In the genomic region with DNA sequence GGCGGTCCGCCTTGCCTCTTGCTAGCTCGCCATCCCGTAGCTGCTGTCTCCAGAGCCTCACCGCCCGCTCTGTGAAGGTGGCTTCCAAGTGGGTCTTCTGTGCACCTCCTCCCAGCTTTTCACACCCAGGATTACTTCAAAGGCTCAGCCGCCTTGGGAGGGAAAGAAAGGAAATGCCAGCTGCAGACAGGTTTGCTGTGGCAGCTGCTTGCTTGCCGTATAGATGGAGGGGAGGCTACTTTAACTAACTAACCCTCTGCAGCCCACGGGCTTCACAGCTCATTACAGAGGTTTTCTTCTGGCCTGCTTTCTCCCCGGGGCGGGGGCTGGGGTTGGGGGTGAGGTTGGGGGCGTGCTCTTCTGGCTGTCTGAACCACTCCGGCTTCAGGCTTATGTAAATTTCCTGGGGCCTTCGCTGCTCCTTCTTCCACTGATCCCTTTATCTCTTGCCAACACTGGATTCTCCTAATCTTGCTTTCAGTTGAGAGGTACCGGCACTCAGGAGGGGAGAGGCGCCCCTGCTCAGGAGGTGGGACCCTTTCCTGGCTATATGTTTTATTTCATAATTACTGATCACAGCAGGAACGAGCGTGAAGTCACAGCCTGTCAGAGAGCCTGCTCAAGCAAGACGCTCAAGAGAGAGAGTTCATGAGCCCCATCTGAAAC, we compare ENCODE assay signal across 8 mouse cellular contexts.
DNase-seq lines count a peak whose midpoint lies in the region; ATAC-seq and TF ChIP-seq lines count a peak whose summit lies in the region.

No protein-coding gene starts in this region.

- no peak for TF ChIP-seq EP300 in heart, adult 2 months (IDR thresholded peaks at IDR 0.05; ENCODE audit: insufficient read depth, low read depth, low read length)
- TF ChIP-seq EP300 in heart, postnatal 0 days (IDR thresholded peaks at IDR 0.05; ENCODE audit: low read depth): no peak

- 13% methylated on average over 19 of the region's 19 CpGs for WGBS in heart, adult 2 months
- 8% methylated on average over 19 of the region's 19 CpGs for WGBS in heart, postnatal 0 days
- 1% methylated on average over 19 of the region's 19 CpGs for WGBS in limb, embryonic 10.5 days
- under 1% methylated on average over 19 of the region's 19 CpGs for WGBS in midbrain, embryonic 13.5 days

- H3K9me3 ChIP-seq in heart, postnatal 0 days (replicated peaks; ENCODE audit: control insufficient read depth, low read length): peaks cover 5% of the 10 kb centered on the region; the same call in 1 of the 2 replicates
- H3K9me3 ChIP-seq in limb, embryonic 10.5 days (replicated peaks): no peaks in the 10 kb centered on the region
- no peaks in the 10 kb centered on the region for H3K9me3 ChIP-seq in midbrain, embryonic 13.5 days

- H3K4me2 ChIP-seq in heart, postnatal 0 days (ENCODE audit: low read depth, low read length): peak overlapping the region; percentile 70
- H3K4me2 ChIP-seq in midbrain, embryonic 13.5 days (replicated peaks): peak overlapping the region; percentile 57

- peak; percentile 36 for ATAC-seq in common myeloid progenitor, adult 5-6 weeks (replicated peaks; ENCODE audit: low read depth, poor library complexity, severe bottlenecking)
- ATAC-seq in heart, postnatal 0 days (ENCODE audit: insufficient read depth, low read depth): no peak
- peak; percentile 95 for ATAC-seq in midbrain, embryonic 13.5 days
- no peak for ATAC-seq in megakaryocyte, adult 5-6 weeks (ENCODE audit: poor library complexity, severe bottlenecking)

- H3K36me3 ChIP-seq in heart, adult 2 months (ENCODE audit: control insufficient read depth, insufficient read depth, low read length): no peaks in the 10 kb centered on the region
- no peaks in the 10 kb centered on the region for H3K36me3 ChIP-seq in heart, postnatal 0 days (replicated peaks; ENCODE audit: control insufficient read depth, insufficient read depth, low read length)
- H3K36me3 ChIP-seq in limb, embryonic 10.5 days: no peaks in the 10 kb centered on the region
- H3K36me3 ChIP-seq in midbrain, embryonic 13.5 days: no peaks in the 10 kb centered on the region

- H3K9ac ChIP-seq in heart, adult 2 months (ENCODE audit: low read depth, low read length): no peak overlapping the region
- H3K9ac ChIP-seq in heart, postnatal 0 days (replicated peaks; ENCODE audit: low read depth, low read length): peak overlapping the region; percentile 14
- peak overlapping the region; percentile 47 for H3K9ac ChIP-seq in midbrain, embryonic 13.5 days (replicated peaks)

- 0 out of 2 replicates have a peak, but pooled peaks cover 1% of the 10 kb centered on the region for H3K27me3 ChIP-seq in heart, adult 2 months (ENCODE audit: control insufficient read depth, insufficient read depth, low read length)
- peaks cover 3% of the 10 kb centered on the region; the same call in 1 of the 2 replicates for H3K27me3 ChIP-seq in heart, postnatal 0 days (ENCODE audit: control insufficient read depth, insufficient read depth, low read length)
- 0 out of 2 replicates have a peak, but pooled peaks cover 5% of the 10 kb centered on the region for H3K27me3 ChIP-seq in limb, embryonic 10.5 days (ENCODE audit: low read depth, poor library complexity, severe bottlenecking)
- H3K27me3 ChIP-seq in midbrain, embryonic 13.5 days: no peaks in the 10 kb centered on the region

- intact Hi-C loops in heart, adult 2 months (cut with DNase I): loop anchor here (5.0 kb wide), 1 partner anchor 263 kb away; no protein-coding TSS in a partner anchor
- intact Hi-C loops in heart, postnatal 25 days (cut with DNase I): loop anchor here (5.0 to 10.0 kb wide), 2 partner anchors 190 to 263 kb away; no protein-coding TSS in a partner anchor

- peaks cover 3% of the 10 kb centered on the region for H3K4me1 ChIP-seq in heart, adult 2 months (ENCODE audit: control insufficient read depth, insufficient read depth, low read length)
- peaks cover 9% of the 10 kb centered on the region; the same call in 1 of the 2 replicates for H3K4me1 ChIP-seq in heart, postnatal 0 days (ENCODE audit: control insufficient read depth, insufficient read depth)
- peaks cover 27% of the 10 kb centered on the region for H3K4me1 ChIP-seq in limb, embryonic 10.5 days
- H3K4me1 ChIP-seq in midbrain, embryonic 13.5 days (replicated peaks): peaks cover 22% of the 10 kb centered on the region

- peak overlapping the region; percentile 7; the same call in 1 of the 2 replicates for H3K4me3 ChIP-seq in heart, adult 2 months
- peak overlapping the region; percentile 40 for H3K4me3 ChIP-seq in heart, postnatal 0 days (ENCODE audit: low read depth, low read length)
- peak overlapping the region; percentile 46 for H3K4me3 ChIP-seq in limb, embryonic 10.5 days
- H3K4me3 ChIP-seq in midbrain, embryonic 13.5 days (replicated peaks): peak overlapping the region; percentile 31

- H3K79me2 ChIP-seq in heart, adult 2 months (replicated peaks; ENCODE audit: control insufficient read depth, insufficient read depth, low read length): no peaks in the 10 kb centered on the region

- TF ChIP-seq CTCF in heart, adult 2 months (IDR thresholded peaks at IDR 0.05): no peak
- no peak for TF ChIP-seq CTCF in heart, postnatal 0 days (IDR thresholded peaks at IDR 0.05; ENCODE audit: low read depth)

- peak in 1 of 2 experiments; percentile 21 for DNase-seq in heart, adult 2 months
- DNase-seq in heart, postnatal 25 days (ENCODE audit: low spot score): no peak
- no peak for DNase-seq in heart, postnatal 0 days (ENCODE audit: low spot score)
- peak; percentile 76 for DNase-seq in limb, embryonic 10.5 days (ENCODE audit: low spot score)
- DNase-seq in testis, postnatal 14 days (ENCODE audit: low spot score): peak; percentile 25

- H3K27ac ChIP-seq in heart, adult 2 months: no peak overlapping the region
- H3K27ac ChIP-seq in heart, postnatal 0 days (ENCODE audit: low read depth): no peak overlapping the region
- peak overlapping the region; percentile 81 for H3K27ac ChIP-seq in limb, embryonic 10.5 days
- H3K27ac ChIP-seq in midbrain, embryonic 13.5 days: peak overlapping the region; percentile 80

- TF ChIP-seq POLR2A in heart, adult 2 months (IDR thresholded peaks at IDR 0.05; ENCODE audit: insufficient read depth, low read depth, low read length): no peak

Comparison
In these comparisons a context has a peak if more than half of its experiments do, and no peak if none do; other contexts are left out.
1. DNase-seq: peak in limb, embryonic 10.5 days (single experiment) and testis, postnatal 14 days (single experiment); none in heart, postnatal 25 days (single experiment) and heart, postnatal 0 days (single experiment).
2. H3K27ac ChIP-seq: peak in limb, embryonic 10.5 days (single experiment) and midbrain, embryonic 13.5 days (single experiment); none in heart, adult 2 months (single experiment) and heart, postnatal 0 days (single experiment).
3. ATAC-seq: peak in common myeloid progenitor, adult 5-6 weeks (single experiment) and midbrain, embryonic 13.5 days (single experiment); none in heart, postnatal 0 days (single experiment) and megakaryocyte, adult 5-6 weeks (single experiment).
4. Peak in every context shown above with its lines, with median percentiles within 50 percentile points of each other: H3K4me3 ChIP-seq.